Mouse (Mus musculus) cerebellum, adult 2 months (tissue): ENCODE results near the gene Snd1.

Experiments used
- CTCF ChIP-seq: fragments of 200-500 bp; IDR thresholded peaks from 2 replicates; pipeline ENCODE4 v1.5.1; 2011; ENCODE audit warnings: low read depth, mild to moderate bottlenecking, control low read depth, low read length, moderate library complexity, borderline replicate concordance; ENCODE audit not compliant: insufficient read depth
- POLR2A ChIP-seq: fragments of 200-500 bp; IDR thresholded peaks from 2 replicates; pipeline ENCODE4 v1.6.1; 2011; ENCODE audit warnings: low read length, control low read depth, borderline replicate concordance; ENCODE audit not compliant: insufficient read depth

GRCm38 (mm10) chr6:28864684-28865083 is 389.7 kb downstream of the Snd1 start:
- no peak for TF ChIP-seq POLR2A
- TF ChIP-seq CTCF = no peak
